Mouse (Mus musculus): ENCODE data around the gene Sfi1.
"Not testable (repeated sequence)": the region's sequence is repeated elsewhere in the genome, so short reads cannot be mapped to it uniquely, and the experiment has no call there.

Sfi1 gene

GRCm38 (mm10) chr11:3173425-3174318 lies 19.6 kb downstream of the Sfi1 start:
- DNase-seq (ENCODE audit: low read depth) = not testable (repeated sequence)

GRCm38 (mm10) chr11:3172526-3172925 lies 20.7 kb downstream of the Sfi1 start:
- DNase-seq (ENCODE audit: low read depth) = not testable (repeated sequence)

- DNase-seq (ENCODE audit: low read depth) = not testable (repeated sequence)
Measured at GRCm38 (mm10) chr11:3171931-3172330, 21.3 kb downstream of the Sfi1 start.

- DNase-seq (ENCODE audit: low read depth) = not testable (repeated sequence)
Measured at GRCm38 (mm10) chr11:3169042-3169441, 24.2 kb downstream of the Sfi1 start.

- DNase-seq (ENCODE audit: low read depth) = peak; percentile 28
Measured at GRCm38 (mm10) chr11:3167571-3168001, 25.7 kb downstream of the Sfi1 start.

- DNase-seq (ENCODE audit: low read depth) = not testable (repeated sequence)
Measured at GRCm38 (mm10) chr11:3167129-3167528, 26.1 kb downstream of the Sfi1 start.

- peak; percentile 18 for DNase-seq (ENCODE audit: low read depth)
Measured at GRCm38 (mm10) chr11:3166321-3166720, 26.9 kb downstream of the Sfi1 start.

- DNase-seq (ENCODE audit: low read depth) = peak; percentile 48
Measured at GRCm38 (mm10) chr11:3165210-3165782, 28.0 kb downstream of the Sfi1 start.

- DNase-seq (ENCODE audit: low read depth) = peak; percentile 14
Measured at GRCm38 (mm10) chr11:3163661-3164060, 29.6 kb downstream of the Sfi1 start.

- DNase-seq (ENCODE audit: low read depth) = peak; percentile 19
Measured at GRCm38 (mm10) chr11:3163122-3163521, 30.1 kb downstream of the Sfi1 start.

GRCm38 (mm10) chr11:3162236-3162897 lies 30.9 kb downstream of the Sfi1 start:
- DNase-seq (ENCODE audit: low read depth) = peak; percentile 32

GRCm38 (mm10) chr11:3161370-3161769 lies 31.9 kb downstream of the Sfi1 start:
- DNase-seq (ENCODE audit: low read depth) = peak; percentile 14

GRCm38 (mm10) chr11:3158800-3159199 lies 34.5 kb downstream of the Sfi1 start:
- not testable (repeated sequence) for DNase-seq (ENCODE audit: low read depth)

GRCm38 (mm10) chr11:3157996-3158395 lies 35.3 kb downstream of the Sfi1 start:
- peak; percentile 40 for DNase-seq (ENCODE audit: low read depth)

GRCm38 (mm10) chr11:3156991-3157390 lies 36.3 kb downstream of the Sfi1 start:
- DNase-seq (ENCODE audit: low read depth) = not testable (repeated sequence)

- DNase-seq (ENCODE audit: low read depth) = peak; percentile 27
Measured at GRCm38 (mm10) chr11:3153666-3154397, 39.4 kb downstream of the Sfi1 start.

GRCm38 (mm10) chr11:3151358-3151757 lies 41.9 kb downstream of the Sfi1 start:
- not testable (repeated sequence) for DNase-seq (ENCODE audit: low read depth)

GRCm38 (mm10) chr11:3150677-3151003 lies 42.6 kb downstream of the Sfi1 start:
- DNase-seq (ENCODE audit: low read depth) = not testable (repeated sequence)

- not testable (repeated sequence) for DNase-seq (ENCODE audit: low read depth)
Measured at GRCm38 (mm10) chr11:3150003-3150676, 43.1 kb downstream of the Sfi1 start.

- not testable (repeated sequence) for DNase-seq (ENCODE audit: low read depth)
Measured at GRCm38 (mm10) chr11:3149471-3149870, 43.8 kb downstream of the Sfi1 start.

GRCm38 (mm10) chr11:3146806-3147205 lies 46.5 kb downstream of the Sfi1 start:
- not testable (repeated sequence) for DNase-seq (ENCODE audit: low read depth)
